Mouse (Mus musculus): ENCODE measurements at regions not wholly inside any gene's neighbourhood (a gene's known extent, or its start where the extent isn't known, plus 50 kb on each side); places are given as distances from the start of the nearest gene placed in this dataset.
A peak's percentile ranks its signal among the peaks of the same experiment; 100 is the strongest.

GRCm38 (mm10) chr14:68808976-68809375 is 485.1 kb downstream of the Synb start:
- intact Hi-C loops (cut with DNase I), result no loop called here

GRCm38 (mm10) chr14:68807918-68808317 is 486.2 kb downstream of the Synb start:
- DNase-seq (ENCODE audit: low spot score in 2 of 2), result no peak
- intact Hi-C loops (cut with DNase I), result no loop called here

More at GRCm38 (mm10) chr14:68808976-68809375, 485.1 kb downstream of the Synb start:
- no peak for DNase-seq (ENCODE audit: low spot score in 2 of 2)

- DNase-seq (ENCODE audit: low spot score in 2 of 2), result no peak
- intact Hi-C loops (cut with DNase I), result no loop called here
Measured at GRCm38 (mm10) chr14:68806646-68807045, 487.5 kb downstream of the Synb start.

GRCm38 (mm10) chr14:68784395-68784794 is 509.7 kb downstream of the Synb start:
- intact Hi-C loops (cut with DNase I), result no loop called here
- peak; percentile 6 to 47 for DNase-seq (ENCODE audit: low spot score in 2 of 2)

DNA sequence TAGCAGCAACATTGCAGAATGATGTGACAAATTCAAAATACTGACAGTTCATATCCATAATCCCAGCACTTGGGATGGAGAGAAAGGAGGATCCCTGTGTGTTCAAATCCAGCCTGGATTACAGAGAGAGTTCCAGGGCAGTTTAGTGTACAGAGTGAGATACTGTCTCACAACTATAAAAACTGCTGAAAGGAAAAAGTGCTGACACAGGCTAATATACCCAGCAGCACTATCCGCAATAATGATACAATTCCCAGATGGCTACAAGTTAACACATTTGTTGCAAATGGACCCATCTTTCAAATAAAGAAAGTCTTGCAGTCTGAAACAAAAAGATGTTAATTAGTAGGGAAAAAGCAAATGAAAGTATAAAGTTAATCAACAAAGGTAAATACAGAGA is 510.9 kb downstream of the Synb start:
- no peak for DNase-seq (ENCODE audit: low spot score in 2 of 2)
- intact Hi-C loops (cut with DNase I), result no loop called here

DNA sequence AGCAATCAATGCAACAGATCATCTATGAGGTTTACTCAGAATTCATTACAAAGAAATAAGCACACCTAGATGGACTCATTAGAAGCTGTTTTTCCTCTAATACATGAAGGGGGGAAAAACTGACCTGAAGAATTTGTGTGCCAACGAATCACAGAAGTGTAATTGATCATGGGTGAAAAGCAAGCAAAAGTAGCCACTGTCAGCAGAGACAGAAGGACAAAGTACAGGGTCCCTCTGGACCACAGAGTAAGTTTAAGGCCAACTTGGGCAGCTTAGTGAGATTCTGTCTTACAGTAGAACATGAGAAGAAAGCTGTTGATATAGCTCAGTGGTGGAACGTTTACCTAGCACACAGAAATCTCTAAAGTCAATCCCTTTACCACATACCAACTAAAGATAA is 523.7 kb downstream of the Synb start:
- no peak for DNase-seq (ENCODE audit: low spot score in 2 of 2)
- intact Hi-C loops (cut with DNase I), result no loop called here

GRCm38 (mm10) chr14:68762916-68763315 is 531.2 kb downstream of the Synb start:
- intact Hi-C loops (cut with DNase I), result no loop called here
- DNase-seq (ENCODE audit: low spot score in 2 of 2), result no peak

DNA sequence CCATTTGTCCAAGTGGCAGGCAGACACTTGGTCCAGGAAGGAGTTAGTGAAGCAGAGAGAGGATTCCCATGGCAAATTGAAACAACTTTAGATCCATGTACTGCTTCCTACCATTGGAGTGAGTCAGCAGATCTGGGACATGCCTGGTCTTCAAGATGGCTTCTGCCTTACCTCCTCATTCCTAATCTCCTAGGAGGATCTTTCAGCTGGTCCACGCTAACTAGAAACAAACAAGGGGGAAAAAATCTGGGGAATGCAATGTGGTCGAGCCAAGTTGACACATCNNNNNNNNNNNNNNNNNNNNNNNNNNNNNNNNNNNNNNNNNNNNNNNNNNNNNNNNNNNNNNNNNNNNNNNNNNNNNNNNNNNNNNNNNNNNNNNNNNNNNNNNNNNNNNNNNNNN is 549.4 kb downstream of the Synb start:
- intact Hi-C loops (cut with DNase I), result no loop called here

DNA sequence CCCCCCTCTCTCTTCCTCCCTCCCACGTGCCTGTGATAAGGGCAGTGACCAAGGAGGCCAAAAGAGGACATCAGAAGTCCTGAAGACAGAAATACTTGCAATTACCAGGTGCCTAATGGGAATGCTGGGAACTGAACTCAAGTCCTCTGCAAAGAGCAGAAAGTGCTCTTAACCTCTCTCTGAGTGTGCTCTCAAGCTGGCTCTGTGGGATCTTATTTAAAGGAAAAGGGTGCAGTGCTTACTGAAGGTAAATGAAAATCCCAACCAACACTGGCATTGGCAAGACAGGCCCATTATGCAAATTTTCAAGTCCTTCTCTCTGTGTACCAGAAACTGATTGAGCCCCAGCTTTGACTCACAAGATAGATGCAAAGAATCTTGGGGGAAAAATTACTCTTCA is 555.6 kb downstream of the Synb start:
- intact Hi-C loops (cut with DNase I), result loop anchor here (5.0 kb wide), 1 partner anchor 404 kb away; no protein-coding TSS in a partner anchor
- no peak for DNase-seq (ENCODE audit: low spot score in 2 of 2)

More for the DNA sequence above, 549.4 kb downstream of the Synb start:
- DNase-seq (ENCODE audit: low spot score in 2 of 2), result no peak

DNA sequence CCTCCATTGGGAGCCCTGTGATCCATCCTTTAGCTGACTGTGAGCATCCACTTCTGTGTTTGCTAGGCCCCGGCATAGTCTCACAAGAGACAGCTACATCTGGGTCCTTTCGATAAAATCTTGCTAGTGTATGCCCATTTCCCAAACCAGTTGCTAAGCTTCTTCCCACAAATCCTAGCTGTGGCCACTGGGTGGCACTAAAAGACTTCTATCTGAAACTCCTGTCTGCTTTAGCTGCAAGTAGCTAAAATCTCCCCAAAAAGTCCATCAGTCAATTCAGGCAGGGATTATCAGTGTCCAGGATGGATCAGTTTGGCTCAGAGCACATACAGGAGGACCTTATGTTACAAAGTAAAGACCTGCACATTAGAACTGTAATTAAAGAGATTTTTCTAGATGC is 558.3 kb downstream of the Synb start:
- intact Hi-C loops (cut with DNase I), result loop anchor here (2.0 to 5.0 kb wide), 2 partner anchors 289 to 407 kb away; no protein-coding TSS in a partner anchor

GRCm38 (mm10) chr14:68721156-68721555 is 572.9 kb downstream of the Synb start:
- DNase-seq (ENCODE audit: low spot score in 2 of 2), result no peak
- intact Hi-C loops (cut with DNase I), result no loop called here

More for the DNA sequence above, 558.3 kb downstream of the Synb start:
- DNase-seq (ENCODE audit: low spot score in 2 of 2), result peak; percentile 87 to 88

DNA sequence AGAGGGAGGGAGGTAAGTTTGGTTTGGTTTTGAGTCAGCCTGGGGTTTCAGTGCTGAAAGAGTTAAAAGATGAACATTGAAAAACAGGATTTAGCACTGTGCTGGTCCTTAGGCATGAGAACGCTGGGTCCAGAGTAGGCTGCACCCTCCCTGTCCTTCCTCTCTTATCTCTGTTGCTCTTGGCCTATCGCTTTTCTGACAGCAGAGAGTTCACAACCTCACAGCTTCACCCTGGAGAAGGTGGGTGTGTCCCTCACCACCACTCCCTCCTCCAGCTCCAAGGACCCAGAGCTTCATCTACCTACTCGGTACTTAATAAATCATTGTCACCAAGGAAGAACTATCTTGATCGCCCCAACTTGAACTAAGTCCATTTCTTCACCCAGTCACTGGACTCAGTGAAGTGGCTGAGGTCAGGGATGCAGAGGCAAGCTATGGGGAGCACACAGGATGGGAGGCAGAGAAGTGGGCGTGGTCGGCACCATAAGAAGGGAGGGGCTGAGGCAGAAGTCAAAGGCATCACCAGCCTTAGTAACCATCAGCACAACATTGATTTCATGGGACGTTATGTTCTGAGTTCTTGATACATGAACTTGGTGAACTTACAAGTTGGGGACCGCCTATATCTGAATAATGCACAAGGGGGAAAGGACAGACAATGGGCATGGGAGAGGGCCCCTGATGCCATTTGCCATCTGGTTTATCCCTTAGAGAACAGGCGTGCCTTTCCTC is 574.5 kb downstream of the Synb start:
- intact Hi-C loops (cut with DNase I), result no loop called here
- DNase-seq (ENCODE audit: low spot score in 2 of 2), result no peak

- intact Hi-C loops (cut with DNase I), result no loop called here
Measured at GRCm38 (mm10) chr14:68718846-68719245, 575.3 kb downstream of the Synb start.

More at GRCm38 (mm10) chr14:68718846-68719245, 575.3 kb downstream of the Synb start:
- DNase-seq (ENCODE audit: low spot score in 2 of 2), result no peak

All from left cerebral cortex, postnatal 14 days (tissue).